Mouse (Mus musculus) embryonic facial prominence, embryonic 14.5 days (tissue): ENCODE results near the gene Olfr123. TPM values are rescaled to one million over a fixed set of nuclear protein-coding genes. Genes with fewer than 3 reads are reported as not detected.

Source experiments
- ATAC-seq: fragments of 200-750 bp; cut with Nextera tagmentation; 2 replicates; pipeline ENCODE4 v1.8.0; 2017; ENCODE audit warnings: low read depth, moderate number of reproducible peaks, moderate TSS enrichment
- DNase-seq: peaks from one replicate; pipeline ENCODE4 v3.0.0-alpha.2; 2015; ENCODE audit warnings: low spot score
- H3K27ac ChIP-seq: fragments of 300-500 bp; sonication (generic); replicated peaks from 2 replicates; pipeline ENCODE4 v1.5.1; 2014; ENCODE audit warnings: low read depth, mild to moderate bottlenecking, low read length, moderate library complexity
- H3K27me3 ChIP-seq: fragments of 300-500 bp; sonication (generic); replicated peaks from 2 replicates; pipeline ENCODE4 v1.6.1; 2014; ENCODE audit warnings: low read length; ENCODE audit not compliant: control insufficient read depth, insufficient read depth
- H3K36me3 ChIP-seq: fragments of 300-500 bp; sonication (generic); 2 replicates; pipeline ENCODE4 v1.6.1; 2014; ENCODE audit warnings: low read length, mixed read lengths; ENCODE audit not compliant: control insufficient read depth, insufficient read depth
- H3K4me1 ChIP-seq: fragments of 300-500 bp; sonication (generic); 2 replicates; pipeline ENCODE4 v1.6.1; 2014; ENCODE audit warnings: antibody characterized with exemption, low read length; ENCODE audit not compliant: control insufficient read depth, insufficient read depth
- H3K4me2 ChIP-seq: fragments of 300-500 bp; sonication (generic); 2 replicates; pipeline ENCODE4 v1.6.1; 2014; ENCODE audit warnings: low read depth, mild to moderate bottlenecking, low read length, moderate library complexity, mixed read lengths
- H3K4me3 ChIP-seq: fragments of 300-500 bp; sonication (generic); 2 replicates; pipeline ENCODE4 v1.5.1; 2014; ENCODE audit warnings: low read depth, mild to moderate bottlenecking, low read length
- H3K9ac ChIP-seq: fragments of 300-500 bp; sonication (generic); 2 replicates; pipeline ENCODE4 v1.6.1; 2014; ENCODE audit warnings: low read depth, mild to moderate bottlenecking, low read length, moderate library complexity, mixed read lengths
- H3K9me3 ChIP-seq: fragments of 300-500 bp; sonication (generic); 2 replicates; pipeline ENCODE4 v1.6.1; 2016; ENCODE audit warnings: low read length; ENCODE audit not compliant: control insufficient read depth
- WGBS: fragments of 180-500 bp; shearing (Covaris S2); extraction: QIAGEN DNeasy Blood & Tissue Kit; methylation state at CpG from one replicate; pipeline ENCODE4 v1.1.7; 2014; 5-methylcytosine and 5-hydroxymethylcytosine counted together
- polyA plus RNA-seq: library from polyadenylated mRNA; unstranded; fragments of >200 nt; fragmentation: Nextera tagmentation; extraction: Ambion mirVana; gene quantifications from 2 replicates; pipeline ENCODE4 v1.2.1, GENCODE M21; 2014

Gene Olfr123
- not detected in 2 replicates for polyA plus RNA-seq

- DNase-seq (no peak), ATAC-seq (no peak)
- H3K4me3 ChIP-seq: no peak within 1 kb of the TSS
- H3K4me2 ChIP-seq: no peak within 1 kb of the TSS
- no peak within 1 kb of the TSS for H3K27ac ChIP-seq
- 85% methylated on average over 2 of the region's 2 CpGs for WGBS
- H3K9me3 ChIP-seq: 0 out of 2 replicates have a peak, but pooled peaks cover 5% of the 10 kb centered on the region
- no peaks in the 10 kb centered on the region for H3K27me3 ChIP-seq
- no peak within 1 kb of the TSS for H3K9ac ChIP-seq
- no peaks in the 10 kb centered on the region for H3K36me3 ChIP-seq
- no peaks in the 10 kb centered on the region for H3K4me1 ChIP-seq
Measured at GRCm38 (mm10) chr17:37793229-37793628, at the start of gene Olfr123. Gene Olfr123, plus strand, starts transcription at chr17:37793529.

GRCm38 (mm10) chr17:37768307-37768706 lies 25.0 kb upstream of the Olfr123 start, which contains the start of gene Olfr122:
Gene Olfr122, plus strand, starts transcription at chr17:37768607.
- H3K27ac ChIP-seq: no peak within 1 kb of the TSS
- ATAC-seq: no peak
- DNase-seq: no peak
- H3K9me3 ChIP-seq: no peaks in the 10 kb centered on the region
- no peak within 1 kb of the TSS for H3K4me3 ChIP-seq
- no peaks in the 10 kb centered on the region for H3K36me3 ChIP-seq
- no peaks in the 10 kb centered on the region for H3K27me3 ChIP-seq
- H3K4me2 ChIP-seq: no peak within 1 kb of the TSS
- 81% methylated on average over 4 of the region's 4 CpGs for WGBS
- H3K9ac ChIP-seq: no peak within 1 kb of the TSS
- H3K4me1 ChIP-seq: no peaks in the 10 kb centered on the region

DNA sequence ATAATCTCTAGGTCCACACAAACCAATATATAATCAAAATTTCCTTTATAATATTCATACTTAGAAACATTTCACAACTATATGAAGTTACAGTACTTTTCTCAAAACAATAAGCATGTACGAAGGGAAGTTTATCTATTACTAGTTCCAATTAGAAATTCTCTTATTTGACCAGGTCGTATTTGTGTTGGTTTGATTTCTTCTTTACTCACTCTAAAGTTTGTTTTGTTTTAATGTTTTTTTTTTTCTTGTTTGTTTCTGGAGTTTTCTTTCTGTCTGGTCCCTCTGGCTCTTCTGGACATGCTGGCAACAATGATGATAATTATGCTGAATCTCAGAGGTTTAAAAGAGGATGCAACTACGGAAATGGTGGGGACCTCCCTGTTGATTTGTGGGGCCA lies 6.3 kb downstream of the Olfr123 start, which contains the start of gene Olfr124:
TSS of gene Olfr124 (plus strand) at position 301 of the 400 bp plus-strand sequence.
- ATAC-seq (no peak), DNase-seq (no peak)
- Histone ChIP-seq H3K4me3 (no peak within 1 kb of the TSS), H3K27ac (no peak within 1 kb of the TSS), H3K36me3 (no peaks in the 10 kb centered on the region), H3K9ac (no peak within 1 kb of the TSS), H3K27me3 (no peaks in the 10 kb centered on the region), H3K9me3 (0 out of 2 replicates have a peak, but pooled peaks cover 5% of the 10 kb centered on the region), H3K4me1 (no peaks in the 10 kb centered on the region), H3K4me2 (no peak within 1 kb of the TSS)
- WGBS: 84% methylated on average over 3 of the region's 3 CpGs

- Histone ChIP-seq H3K4me1 (no peaks in the 10 kb centered on the region), H3K4me2 (no peak within 1 kb of the TSS), H3K36me3 (no peaks in the 10 kb centered on the region), H3K9me3 (no peaks in the 10 kb centered on the region), H3K27me3 (no peaks in the 10 kb centered on the region), H3K4me3 (no peak within 1 kb of the TSS), H3K9ac (no peak within 1 kb of the TSS), H3K27ac (no peak within 1 kb of the TSS)
- no peak for DNase-seq
- no peak for ATAC-seq
Measured at GRCm38 (mm10) chr17:37832649-37833048, 39.3 kb downstream of the Olfr123 start, which contains the start of gene Olfr125. Gene Olfr125, plus strand, starts transcription at chr17:37832949.

- no peak within 1 kb of the TSS for H3K4me2 ChIP-seq
- no peak within 1 kb of the TSS for H3K27ac ChIP-seq
- no peaks in the 10 kb centered on the region for H3K36me3 ChIP-seq
- no peaks in the 10 kb centered on the region for H3K4me1 ChIP-seq
- no peak within 1 kb of the TSS for H3K9ac ChIP-seq
- no peaks in the 10 kb centered on the region for H3K27me3 ChIP-seq
- no peak within 1 kb of the TSS for H3K4me3 ChIP-seq
- DNase-seq: no peak
- no peak for ATAC-seq
- no peaks in the 10 kb centered on the region for H3K9me3 ChIP-seq
Measured at GRCm38 (mm10) chr17:37847183-37847582, 53.9 kb downstream of the Olfr123 start, which contains the start of gene Olfr126. Gene Olfr126, plus strand, starts transcription at chr17:37847483.

Other genes with a start within 250 kb of the Olfr123 start
- not detected in 2 replicates for gene Olfr112, start 224.1 kb upstream of the Olfr123 start, polyA plus RNA-seq
- gene Olfr113, start 215.9 kb upstream of the Olfr123 start, polyA plus RNA-seq: not detected in 2 replicates
- not detected in 2 replicates for gene Olfr114, start 200.8 kb upstream of the Olfr123 start, polyA plus RNA-seq
- gene Olfr115, start 166.4 kb upstream of the Olfr123 start, polyA plus RNA-seq: not detected in 2 replicates
- not detected in 2 replicates for gene Olfr116, start 166.3 kb upstream of the Olfr123 start, polyA plus RNA-seq
- gene Olfr117, start 129.7 kb upstream of the Olfr123 start, polyA plus RNA-seq: not detected in 2 replicates
- gene Olfr118, start 126.5 kb upstream of the Olfr123 start, polyA plus RNA-seq: not detected in 2 replicates
- gene Olfr119, start 97.0 kb upstream of the Olfr123 start, polyA plus RNA-seq: not detected in 2 replicates
- gene Olfr120, start 71.7 kb upstream of the Olfr123 start, polyA plus RNA-seq: 0.17 TPM in 1 of 2 replicates, not detected in the other
- 0.18 TPM in 1 of 2 replicates, not detected in the other for gene Olfr121, start 44.7 kb upstream of the Olfr123 start, polyA plus RNA-seq
- not detected in 2 replicates for gene Olfr122, start 24.9 kb upstream of the Olfr123 start, polyA plus RNA-seq
- gene Olfr124, start 6.4 kb downstream of the Olfr123 start, polyA plus RNA-seq: 0.15 and 0.30 TPM in 2 replicates
- not detected in 2 replicates for gene Olfr125, start 39.4 kb downstream of the Olfr123 start, polyA plus RNA-seq
- gene Olfr126, start 54.0 kb downstream of the Olfr123 start, polyA plus RNA-seq: not detected in 2 replicates
- gene Olfr127, start 106.9 kb downstream of the Olfr123 start, polyA plus RNA-seq: not detected in 2 replicates
- not detected in 2 replicates for gene Olfr128, start 127.0 kb downstream of the Olfr123 start, polyA plus RNA-seq
- not detected in 2 replicates for gene Olfr761, start 159.6 kb downstream of the Olfr123 start, polyA plus RNA-seq